Mouse (Mus musculus) kidney, adult 2 months (tissue): ENCODE results near the gene Trim14. TPM values are rescaled to one million over a fixed set of nuclear protein-coding genes. Genes with fewer than 3 reads are reported as not detected.

ENCODE experiments used
- DNase-seq: peaks from one replicate; pipeline ENCODE4 v3.0.0; 2021
- H3K27ac ChIP-seq: fragments of 200-500 bp; 2 replicates; pipeline ENCODE4 v1.5.1; 2012; ENCODE audit warnings: low read depth, low read length, control low read depth, inconsistent platforms; ENCODE audit not compliant: insufficient read depth
- H3K27me3 ChIP-seq: fragments of 200-500 bp; replicated peaks from 2 replicates; pipeline ENCODE4 v1.6.1; 2012; ENCODE audit warnings: mild to moderate bottlenecking, moderate library complexity, low read length, inconsistent platforms; ENCODE audit not compliant: control insufficient read depth, insufficient read depth
- H3K36me3 ChIP-seq: fragments of 200-500 bp; 2 replicates; pipeline ENCODE4 v1.6.1; 2012; ENCODE audit warnings: mild to moderate bottlenecking, moderate library complexity, low read length, inconsistent platforms; ENCODE audit not compliant: control insufficient read depth, insufficient read depth
- H3K4me1 ChIP-seq: fragments of 200-500 bp; 2 replicates; pipeline ENCODE4 v1.6.1; 2011; ENCODE audit warnings: low read length; ENCODE audit not compliant: control insufficient read depth, insufficient read depth
- H3K4me3 ChIP-seq: fragments of 200-500 bp; 2 replicates; pipeline ENCODE4 v1.5.1; 2011; ENCODE audit warnings: mild to moderate bottlenecking, low read depth, low read length, control low read depth; ENCODE audit not compliant: insufficient read depth
- CTCF ChIP-seq: fragments of 200-500 bp; conservative IDR thresholded peaks from 2 replicates; pipeline ENCODE4 v1.5.1; 2011; ENCODE audit warnings: low read depth, mild to moderate bottlenecking, control low read depth, low read length, moderate library complexity, mixed read lengths; ENCODE audit not compliant: insufficient read depth, insufficient read length
- POLR2A ChIP-seq: fragments of 200-500 bp; IDR thresholded peaks from one replicate; pipeline ENCODE4 v1.6.1; 2011; ENCODE audit warnings: low read depth, low read length, control low read depth
- WGBS: fragments of 180-500 bp; shearing (Covaris S2); methylation state at CpG from one replicate; pipeline ENCODE4 v1.1.7; 2018; 5-methylcytosine and 5-hydroxymethylcytosine counted together
- polyA plus RNA-seq: library from polyadenylated mRNA; depleted of rRNA; stranded (reverse); fragments of >200 nt; gene quantifications from 2 replicates; pipeline ENCODE4 v1.2.3, GENCODE M21; 2012

The Trim14 gene
- polyA plus RNA-seq, 1 experiment: 2.6 TPM

DNA sequence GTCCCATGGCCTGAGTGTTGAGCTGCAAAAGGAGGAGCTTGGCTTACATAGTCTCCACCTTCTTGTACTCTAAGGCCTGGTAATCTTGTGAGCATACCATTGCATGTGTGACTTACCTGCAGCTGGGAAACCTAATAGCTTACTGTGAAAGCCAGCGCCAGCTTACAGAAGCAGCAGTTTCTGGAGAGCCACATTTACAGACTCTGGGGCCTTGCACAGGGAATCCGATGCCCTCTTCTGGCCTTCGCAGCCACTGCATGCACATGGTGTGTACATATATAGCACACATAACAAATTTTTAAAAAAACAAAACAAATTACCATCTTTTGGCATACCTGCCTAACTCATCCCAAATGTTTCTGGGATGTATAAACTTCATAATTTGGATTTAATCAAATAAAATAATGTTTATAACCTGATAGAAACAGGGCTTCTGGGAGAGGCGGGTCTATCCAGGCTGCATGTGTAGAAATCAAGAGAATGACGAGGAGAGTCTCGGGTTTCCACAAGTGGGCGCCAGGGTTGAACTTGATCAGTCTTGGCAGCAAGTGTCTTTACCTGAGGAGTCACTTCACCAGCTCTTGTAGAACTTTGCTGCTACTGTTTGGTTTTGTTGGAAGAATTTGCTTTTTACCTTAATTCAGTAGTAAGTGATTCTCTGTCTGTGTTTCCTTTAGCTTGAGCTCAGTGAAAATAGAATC, 72.7 kb downstream of the Trim14 start:
- peak; percentile 36 for DNase-seq
- peaks cover 6% of the 10 kb centered on the region for H3K36me3 ChIP-seq

DNA sequence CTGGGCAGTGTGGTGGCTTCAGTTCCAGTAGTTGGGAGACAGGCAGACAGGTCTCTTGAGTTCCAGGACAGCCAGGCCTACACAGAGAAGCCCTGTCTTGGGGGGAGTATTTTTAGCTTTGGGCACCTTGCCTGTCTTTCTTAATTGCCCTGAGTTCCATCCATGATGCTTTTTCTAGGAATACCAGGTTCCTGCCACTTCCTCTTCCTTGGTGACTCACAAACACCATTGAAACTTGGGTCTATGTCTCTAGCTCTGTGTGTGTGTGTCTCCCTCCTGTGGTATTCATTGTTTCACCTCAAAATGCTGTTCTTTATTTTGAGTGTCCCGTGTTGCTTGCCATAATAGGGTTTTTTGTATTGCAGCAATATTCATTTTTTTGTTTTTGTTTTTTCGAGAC, 77.5 kb downstream of the Trim14 start:
- H3K27ac ChIP-seq: no peak overlapping the region
- no peak for DNase-seq
- no peaks in the 10 kb centered on the region for H3K27me3 ChIP-seq
- peaks cover 1% of the 10 kb centered on the region; the same call in 1 of the 2 replicates for H3K4me1 ChIP-seq
- no peak for TF ChIP-seq POLR2A
- no peaks in the 10 kb centered on the region; the same call in 1 of the 2 replicates for H3K36me3 ChIP-seq
- no peak overlapping the region for H3K4me3 ChIP-seq
- 89% methylated on average over 2 of the region's 2 CpGs for WGBS

More for the DNA sequence above, 72.7 kb downstream of the Trim14 start:
- H3K27ac ChIP-seq: no peak overlapping the region
- WGBS: 83% methylated on average over 7 of the region's 7 CpGs
- no peak overlapping the region for H3K4me3 ChIP-seq
- TF ChIP-seq POLR2A (no peak), CTCF (peak; percentile 58)
- no peaks in the 10 kb centered on the region for H3K4me1 ChIP-seq
- H3K27me3 ChIP-seq: no peaks in the 10 kb centered on the region

DNA sequence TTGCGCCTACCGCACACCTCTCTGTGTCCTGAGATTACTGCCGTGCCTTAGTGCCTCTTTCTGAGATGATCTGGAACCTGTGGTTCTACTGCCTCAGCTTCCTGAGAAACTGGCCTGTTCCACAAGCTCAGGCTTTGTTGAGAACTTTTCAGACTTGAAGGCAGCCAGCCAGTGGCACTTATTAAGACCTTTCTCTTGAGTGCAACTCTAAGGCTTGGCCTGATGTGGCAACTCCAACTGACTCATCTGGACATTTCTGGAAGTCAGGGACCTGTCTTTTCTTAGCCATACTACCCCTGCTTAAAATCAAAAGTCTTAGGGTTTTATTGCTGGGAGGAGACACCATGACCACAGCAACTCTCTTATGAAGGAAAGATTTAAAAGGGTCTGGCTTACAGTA, 78.8 kb downstream of the Trim14 start:
- WGBS: 92% methylated on average over 3 of the region's 3 CpGs
- Histone ChIP-seq H3K27me3 (no peaks in the 10 kb centered on the region), H3K36me3 (no peaks in the 10 kb centered on the region; the same call in 1 of the 2 replicates), H3K4me3 (no peak overlapping the region), H3K4me1 (peaks cover 7% of the 10 kb centered on the region; the same call in 1 of the 2 replicates), H3K27ac (no peak overlapping the region)
- no peak for TF ChIP-seq CTCF
- no peak for TF ChIP-seq POLR2A
- no peak for DNase-seq

DNA sequence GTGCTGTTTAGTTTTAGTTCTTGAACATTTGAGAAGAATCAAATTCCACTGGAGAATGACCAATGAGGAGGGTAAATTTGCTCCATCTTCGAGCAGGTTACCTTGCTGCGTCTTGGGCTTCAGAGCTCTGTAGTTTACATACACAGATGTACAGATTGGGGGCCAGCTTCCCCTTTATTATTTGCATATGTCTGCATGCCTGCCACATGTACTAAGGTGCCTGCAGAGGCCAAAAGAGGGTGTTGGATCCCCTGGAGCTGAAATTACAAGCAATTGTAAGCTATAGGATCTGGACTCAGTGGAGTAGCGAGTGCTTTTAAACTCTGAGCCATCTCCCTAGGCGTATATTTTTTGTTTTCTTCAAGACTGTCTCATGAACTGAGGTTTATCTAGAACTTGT, 79.2 kb downstream of the Trim14 start:
- 86% methylated on average over 4 of the region's 4 CpGs for WGBS
- Histone ChIP-seq H3K4me3 (no peak overlapping the region), H3K27me3 (no peaks in the 10 kb centered on the region), H3K4me1 (peaks cover 7% of the 10 kb centered on the region; the same call in 1 of the 2 replicates), H3K36me3 (no peaks in the 10 kb centered on the region; the same call in 1 of the 2 replicates), H3K27ac (no peak overlapping the region)
- no peak for DNase-seq
- TF ChIP-seq CTCF: no peak
- TF ChIP-seq POLR2A: no peak

DNA sequence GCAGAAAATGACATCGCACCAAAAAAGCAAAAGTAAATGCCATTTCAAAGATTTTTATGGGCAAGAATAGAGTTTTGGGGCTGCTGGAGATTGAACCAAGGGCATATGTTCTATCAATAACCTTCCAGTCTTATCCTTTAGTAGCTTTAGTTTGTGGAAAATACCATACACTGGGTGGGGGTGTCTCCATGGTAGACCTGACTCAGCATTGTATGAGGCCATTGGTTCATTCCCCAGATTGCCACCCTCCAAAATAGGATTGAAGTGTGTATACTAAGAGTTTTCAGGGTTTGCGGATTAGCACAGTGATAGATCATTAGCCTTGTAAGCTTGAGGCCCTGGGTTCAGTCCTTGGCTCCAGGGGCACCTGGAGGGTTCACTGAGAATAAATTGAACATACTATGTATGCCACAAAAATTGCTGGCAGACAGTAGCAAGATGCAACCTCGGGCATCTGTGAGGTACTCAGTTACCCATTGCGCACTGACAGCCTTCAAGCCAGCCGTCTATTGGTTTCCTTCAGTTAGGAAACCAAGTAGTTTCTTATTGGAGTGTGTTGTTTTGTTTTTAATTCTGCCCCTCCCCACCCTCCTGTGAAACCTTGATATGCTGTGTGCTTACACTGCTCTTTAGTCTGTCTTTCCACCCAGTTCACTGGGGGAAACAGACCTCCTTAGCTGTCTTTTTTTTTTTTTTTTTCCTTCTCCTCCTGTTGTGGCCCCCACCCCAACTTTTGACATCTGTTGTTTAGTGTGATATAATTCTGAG, 81.7 kb downstream of the Trim14 start:
- H3K4me3 ChIP-seq: no peak overlapping the region
- H3K27me3 ChIP-seq: no peaks in the 10 kb centered on the region
- DNase-seq: no peak
- no peak for TF ChIP-seq POLR2A
- no peak for TF ChIP-seq CTCF
- H3K4me1 ChIP-seq: peaks cover 7% of the 10 kb centered on the region; the same call in 1 of the 2 replicates
- H3K27ac ChIP-seq: no peak overlapping the region
- 73% methylated on average over 5 of the region's 5 CpGs for WGBS
- no peaks in the 10 kb centered on the region for H3K36me3 ChIP-seq

DNA sequence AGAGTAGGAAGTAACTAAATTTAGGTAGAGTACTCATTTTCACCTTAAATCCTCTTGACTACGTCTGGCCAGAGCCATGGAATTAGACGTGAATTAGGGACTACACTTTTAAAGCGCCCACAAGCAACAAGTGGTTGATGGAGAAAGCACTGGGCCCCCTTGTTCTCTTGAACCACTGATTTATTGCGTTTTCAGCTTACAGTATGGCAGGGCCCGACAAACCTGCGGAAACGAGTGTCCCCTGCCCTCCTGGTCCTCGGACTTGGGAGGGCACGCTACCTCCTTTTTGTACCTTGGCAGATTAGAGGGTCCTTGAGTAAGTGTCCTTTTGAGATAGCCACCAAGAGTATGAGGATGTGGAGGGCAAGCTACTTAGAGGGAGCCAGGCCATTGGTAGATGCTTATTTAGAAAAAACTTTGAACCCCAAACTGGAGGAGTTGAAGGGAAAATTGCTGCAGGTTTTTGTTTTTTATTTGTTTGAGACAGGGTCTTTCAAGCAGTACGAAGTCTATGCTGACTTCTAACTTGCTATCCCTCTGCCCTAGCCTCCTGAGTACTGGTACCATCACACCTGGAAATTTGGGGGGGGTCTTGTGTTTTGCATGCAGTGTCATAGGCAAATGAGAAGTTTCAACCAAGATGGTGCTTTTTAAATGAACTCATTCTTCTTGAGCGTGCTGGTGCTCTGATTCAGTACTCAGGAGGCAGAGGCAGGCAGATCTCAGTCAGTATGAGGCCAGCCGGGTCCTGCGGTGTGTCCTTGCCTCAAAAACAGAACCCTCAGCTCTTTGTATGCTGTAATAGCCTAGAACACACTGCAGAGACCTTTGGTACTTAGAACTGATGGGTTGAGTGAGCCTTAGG, 82.9 kb downstream of the Trim14 start:
- peak; percentile 12 for DNase-seq
- TF ChIP-seq CTCF (no peak), POLR2A (no peak)
- H3K27ac ChIP-seq: no peak overlapping the region
- WGBS: 56% methylated on average over 13 of the region's 13 CpGs
- no peaks in the 10 kb centered on the region for H3K36me3 ChIP-seq
- no peaks in the 10 kb centered on the region for H3K27me3 ChIP-seq
- no peak overlapping the region for H3K4me3 ChIP-seq
- peaks cover 7% of the 10 kb centered on the region; the same call in 1 of the 2 replicates for H3K4me1 ChIP-seq

DNA sequence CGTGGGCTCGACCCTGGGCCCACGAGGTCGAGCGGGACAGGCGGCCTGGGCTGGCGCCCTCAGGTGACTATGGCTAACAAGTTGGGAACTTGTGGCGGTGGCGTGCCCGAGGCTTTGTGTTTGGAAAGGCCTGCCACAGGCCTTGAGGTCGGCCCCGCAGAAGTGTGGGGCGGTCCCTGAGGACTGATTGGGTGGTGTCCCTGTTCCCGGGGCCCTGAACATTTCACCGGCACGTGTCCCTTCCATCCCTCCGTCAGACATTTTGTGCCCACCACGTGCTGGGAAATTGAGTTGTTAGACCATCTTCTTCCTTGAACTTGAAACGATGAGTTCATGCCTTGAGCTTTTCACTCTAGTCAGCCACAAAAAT, 83.5 kb downstream of the Trim14 start:
- no peaks in the 10 kb centered on the region for H3K36me3 ChIP-seq
- peaks cover 7% of the 10 kb centered on the region; the same call in 1 of the 2 replicates for H3K4me1 ChIP-seq
- H3K4me3 ChIP-seq: peak overlapping the region; percentile 89
- H3K27me3 ChIP-seq: no peaks in the 10 kb centered on the region
- peak overlapping the region; percentile 87 for H3K27ac ChIP-seq
- peak; percentile 58 for DNase-seq
- WGBS: under 1% methylated on average over 19 of the region's 19 CpGs
- TF ChIP-seq POLR2A (no peak), CTCF (no peak)
